Mouse (Mus musculus) stomach, postnatal 0 days (tissue): Measurements from ENCODE around the gene Serpinb1a. TPM values are rescaled to one million over a fixed set of nuclear protein-coding genes. Genes with fewer than 3 reads are reported as not detected.
"Not testable (repeated sequence)": the region's sequence is repeated elsewhere in the genome, so short reads cannot be mapped to it uniquely, and the experiment has no call there.

Source experiments
- ATAC-seq: fragments of 200-750 bp; cut with Nextera tagmentation; 2 replicates; pipeline ENCODE4 v1.8.0; 2017; ENCODE audit not compliant: low FRiP score, low TSS enrichment
- DNase-seq: peaks from one replicate; pipeline ENCODE4 v3.0.0-alpha.2; 2016; ENCODE audit warnings: low spot score
- H3K27ac ChIP-seq: fragments of 300-500 bp; sonication (generic); replicated peaks from 2 replicates; pipeline ENCODE4 v1.5.1; 2014; ENCODE audit warnings: mild to moderate bottlenecking, control low read depth
- H3K27me3 ChIP-seq: fragments of 300-500 bp; sonication (generic); 2 replicates; pipeline ENCODE4 v1.6.1; 2014; ENCODE audit warnings: low read length; ENCODE audit not compliant: control insufficient read depth, insufficient read depth
- H3K36me3 ChIP-seq: fragments of 300-500 bp; sonication (generic); 2 replicates; pipeline ENCODE4 v1.6.1; 2014; ENCODE audit warnings: low read length, mixed read lengths; ENCODE audit not compliant: control insufficient read depth, insufficient read depth
- H3K4me1 ChIP-seq: fragments of 300-500 bp; sonication (generic); replicated peaks from 2 replicates; pipeline ENCODE4 v1.6.1; 2014; ENCODE audit warnings: antibody characterized with exemption; ENCODE audit not compliant: control insufficient read depth, insufficient read depth
- H3K4me2 ChIP-seq: fragments of 300-500 bp; sonication (generic); replicated peaks from 2 replicates; pipeline ENCODE4 v1.6.1; 2014; ENCODE audit warnings: low read depth, mild to moderate bottlenecking, control low read depth, moderate library complexity
- H3K4me3 ChIP-seq: fragments of 300-500 bp; sonication (generic); 2 replicates; pipeline ENCODE4 v1.5.1; 2014; ENCODE audit warnings: low read depth, low read length, control low read depth
- H3K9ac ChIP-seq: fragments of 300-500 bp; sonication (generic); 2 replicates; pipeline ENCODE4 v1.6.1; 2014; ENCODE audit warnings: mild to moderate bottlenecking, low read length, control low read depth, mixed read lengths
- H3K9me3 ChIP-seq: fragments of 300-500 bp; sonication (generic); 2 replicates; pipeline ENCODE4 v1.6.1; 2016; ENCODE audit warnings: low read length; ENCODE audit not compliant: control insufficient read depth
- CTCF ChIP-seq: IDR thresholded peaks from 2 replicates; pipeline ENCODE4 v1.5.1; 2016; ENCODE audit warnings: antibody characterized with exemption, low read depth, mild to moderate bottlenecking, moderate library complexity
- EP300 ChIP-seq: optimal IDR thresholded peaks from 2 replicates; pipeline ENCODE3; 2016; ENCODE audit warnings: antibody characterized with exemption
- WGBS: fragments of 180-500 bp; shearing (Covaris S2); extraction: QIAGEN DNeasy Blood & Tissue Kit; methylation state at CpG from one replicate; pipeline ENCODE4 v1.1.7; 2014; 5-methylcytosine and 5-hydroxymethylcytosine counted together
- polyA plus RNA-seq: library from polyadenylated mRNA; unstranded; fragments of >200 nt; fragmentation: Nextera tagmentation; extraction: Ambion mirVana; gene quantifications from 2 replicates; pipeline ENCODE4 v1.2.1, GENCODE M21; 2015

Gene Serpinb1a
- polyA plus RNA-seq, 1 experiment from 2014 or later = 91.1 TPM

- H3K4me2 ChIP-seq = no peak overlapping the region
- no peaks in the 10 kb centered on the region for H3K9me3 ChIP-seq
- H3K27me3 ChIP-seq = no peaks in the 10 kb centered on the region
- H3K4me1 ChIP-seq = no peaks in the 10 kb centered on the region
- H3K27ac ChIP-seq = no peak overlapping the region
- no peak overlapping the region for H3K4me3 ChIP-seq
- no peak for TF ChIP-seq EP300
- TF ChIP-seq CTCF = no peak
- no peak for ATAC-seq
- 67% methylated on average over 1 of the region's 1 CpGs for WGBS
- no peak for DNase-seq
- no peak overlapping the region for H3K9ac ChIP-seq
- no peaks in the 10 kb centered on the region for H3K36me3 ChIP-seq
These were observed 22.9 kb upstream of the Serpinb1a start for GRCm38 (mm10) chr13:32873862-32874261.

- Histone ChIP-seq H3K9me3 (no peaks in the 10 kb centered on the region), H3K4me1 (no peaks in the 10 kb centered on the region), H3K9ac (no peak overlapping the region), H3K4me3 (no peak overlapping the region), H3K4me2 (no peak overlapping the region), H3K27me3 (no peaks in the 10 kb centered on the region), H3K27ac (no peak overlapping the region), H3K36me3 (no peaks in the 10 kb centered on the region)
- WGBS = 52% methylated on average over 5 of the region's 5 CpGs
- no peak for DNase-seq
- TF ChIP-seq CTCF (no peak), EP300 (no peak)
- no peak for ATAC-seq
These were observed 17.9 kb upstream of the Serpinb1a start for GRCm38 (mm10) chr13:32868843-32869242.

- not testable (repeated sequence) for H3K27ac ChIP-seq, H3K4me2 ChIP-seq
These were observed 17.2 kb upstream of the Serpinb1a start for GRCm38 (mm10) chr13:32868233-32868632.

GRCm38 (mm10) chr13:32867030-32867429 lies 16.0 kb upstream of the Serpinb1a start:
- no peak for ATAC-seq
- H3K4me2 ChIP-seq = no peak overlapping the region
- no peaks in the 10 kb centered on the region for H3K36me3 ChIP-seq
- H3K9ac ChIP-seq = no peak overlapping the region
- no peak overlapping the region for H3K4me3 ChIP-seq
- no peak for DNase-seq
- 45% methylated on average over 2 of the region's 2 CpGs for WGBS
- H3K4me1 ChIP-seq = no peaks in the 10 kb centered on the region
- H3K27ac ChIP-seq = no peak overlapping the region
- no peaks in the 10 kb centered on the region for H3K9me3 ChIP-seq
- TF ChIP-seq EP300 (no peak), CTCF (no peak)
- no peaks in the 10 kb centered on the region for H3K27me3 ChIP-seq

More at GRCm38 (mm10) chr13:32868233-32868632, 17.2 kb upstream of the Serpinb1a start:
- H3K4me1 ChIP-seq, H3K9ac ChIP-seq, H3K9me3 ChIP-seq, DNase-seq, ATAC-seq, H3K4me3 ChIP-seq, H3K36me3 ChIP-seq, H3K27me3 ChIP-seq: not testable (repeated sequence)
- 81% methylated on average over 4 of the region's 4 CpGs for WGBS

- Histone ChIP-seq H3K9me3 (no peaks in the 10 kb centered on the region), H3K4me2 (no peak overlapping the region), H3K36me3 (no peaks in the 10 kb centered on the region), H3K9ac (no peak overlapping the region), H3K27ac (no peak overlapping the region), H3K4me3 (no peak overlapping the region), H3K27me3 (no peaks in the 10 kb centered on the region), H3K4me1 (no peaks in the 10 kb centered on the region)
- 4% methylated on average over 9 of the region's 9 CpGs for WGBS
- ATAC-seq = peak; percentile 65; the same call in 1 of the 2 replicates
- TF ChIP-seq EP300 = no peak
- peak; percentile 92 for TF ChIP-seq CTCF
- DNase-seq = peak; percentile 68
These were observed 15.5 kb upstream of the Serpinb1a start for GRCm38 (mm10) chr13:32866484-32866883.

- H3K4me3 ChIP-seq = no peak overlapping the region
- no peak overlapping the region for H3K9ac ChIP-seq
- H3K9me3 ChIP-seq = no peaks in the 10 kb centered on the region
- H3K36me3 ChIP-seq = no peaks in the 10 kb centered on the region
- no peaks in the 10 kb centered on the region for H3K4me1 ChIP-seq
- 61% methylated on average over 2 of the region's 2 CpGs for WGBS
- ATAC-seq (no peak), DNase-seq (no peak)
- peak; percentile 53 for TF ChIP-seq CTCF
- TF ChIP-seq EP300 = no peak
- no peak overlapping the region for H3K4me2 ChIP-seq
- H3K27me3 ChIP-seq = no peaks in the 10 kb centered on the region
- H3K27ac ChIP-seq = no peak overlapping the region
These were observed 14.6 kb upstream of the Serpinb1a start for GRCm38 (mm10) chr13:32865591-32865990.

- not testable (repeated sequence) for H3K4me3 ChIP-seq, ATAC-seq, H3K27me3 ChIP-seq, DNase-seq, H3K27ac ChIP-seq, H3K4me2 ChIP-seq, H3K36me3 ChIP-seq, H3K9ac ChIP-seq, H3K9me3 ChIP-seq, H3K4me1 ChIP-seq
- WGBS = 76% methylated on average over 2 of the region's 3 CpGs
These were observed 13.5 kb upstream of the Serpinb1a start for GRCm38 (mm10) chr13:32864529-32864928.
